Mouse (Mus musculus) MEL (cell line): ENCODE measurements at regions not wholly inside any gene's neighbourhood (a gene's known extent, or its start where the extent isn't known, plus 50 kb on each side); places are given as distances from the start of the nearest gene placed in this dataset.

Experiments
- DNase-seq: peaks from one replicate; pipeline ENCODE4 v3.0.0; 2011; ENCODE audit warnings: low read depth, low spot score
- H3K27ac ChIP-seq: 2 replicates; pipeline ENCODE4 v1.5.1; 2012; ENCODE audit warnings: low read depth, mild to moderate bottlenecking, control low read depth, low read length, moderate library complexity; ENCODE audit not compliant: control insufficient read depth
- H3K27me3 ChIP-seq, 2 experiments: fragments of 150-350 bp in 1 of 2; sonication (generic) in 1 of 2; 2 replicates each; pipeline ENCODE4 v1.6.1; 2012; ENCODE audit warnings: low read length in 2 of 2, mild to moderate bottlenecking in 2 of 2, improper control_type of control experiment in 1 of 2, moderate library complexity in 1 of 2; ENCODE audit not compliant: insufficient read depth in 2 of 2, control insufficient read depth in 1 of 2
- H3K36me3 ChIP-seq, 2 experiments: 2 replicates each; pipeline ENCODE4 v1.6.1; 2012 to 2014; ENCODE audit warnings: low read length in 2 of 2, improper control_type of control experiment in 1 of 2, inconsistent platforms in 1 of 2, mild to moderate bottlenecking in 1 of 2; ENCODE audit not compliant: insufficient read depth in 2 of 2, control insufficient read depth in 1 of 2
- H3K4me1 ChIP-seq, 2 experiments: fragments of 150-350 bp in 1 of 2; sonication (generic) in 1 of 2; 2 replicates each; pipeline ENCODE4 v1.6.1; 2012; ENCODE audit warnings: low read length in 2 of 2, improper control_type of control experiment in 1 of 2, mild to moderate bottlenecking in 1 of 2; ENCODE audit not compliant: insufficient read depth in 2 of 2, control insufficient read depth in 1 of 2
- H3K4me3 ChIP-seq, 2 experiments: fragments of 150-350 bp in 1 of 2; sonication (generic) in 1 of 2; 2 replicates each; pipeline ENCODE4 v1.5.1; 2012; ENCODE audit warnings: low read depth in 2 of 2, low read length in 2 of 2, mild to moderate bottlenecking in 2 of 2, moderate library complexity in 2 of 2, control low read depth in 1 of 2, improper control_type of control experiment in 1 of 2; ENCODE audit not compliant: control insufficient read depth in 1 of 2, insufficient read depth in 1 of 2
- H3K79me2 ChIP-seq: 2 replicates; pipeline ENCODE4 v1.6.1; 2012; ENCODE audit warnings: mild to moderate bottlenecking, low read length, moderate library complexity; ENCODE audit not compliant: control insufficient read depth, poor library complexity, insufficient read depth
- H3K9ac ChIP-seq: 2 replicates; pipeline ENCODE4 v1.6.1; 2012; ENCODE audit warnings: low read depth, mild to moderate bottlenecking, control low read depth, low read length, moderate library complexity; ENCODE audit not compliant: control insufficient read depth, poor library complexity, severe bottlenecking
- H3K9me3 ChIP-seq: fragments of 150-350 bp; sonication (generic); replicated peaks from 2 replicates; pipeline ENCODE4 v1.6.1; 2012; ENCODE audit warnings: mild to moderate bottlenecking, low read length, improper control_type of control experiment, moderate library complexity; ENCODE audit not compliant: insufficient read depth
- CHD2 ChIP-seq: IDR thresholded peaks from 2 replicates; pipeline ENCODE4 v1.6.1; 2011; ENCODE audit warnings: low read length, improper control_type of control experiment
- CTCF ChIP-seq, 3 experiments: IDR thresholded peaks in 2 of 3; conservative IDR thresholded peaks in 1 of 3; 2 replicates each; pipeline ENCODE4 v1.5.1; 2011 to 2012; ENCODE audit warnings: low read length in 3 of 3, low read depth in 2 of 3, mild to moderate bottlenecking in 2 of 3, improper control_type of control experiment in 1 of 3, inconsistent platforms in 1 of 3, mixed read lengths in 1 of 3, moderate library complexity in 1 of 3; ENCODE audit not compliant: control insufficient read depth in 1 of 3, insufficient read depth in 1 of 3, poor library complexity in 1 of 3, severe bottlenecking in 1 of 3
- HCFC1 ChIP-seq: IDR thresholded peaks from 2 replicates; pipeline ENCODE4 v1.6.1; 2012; ENCODE audit warnings: low read depth, mild to moderate bottlenecking, inconsistent platforms, low read length, improper control_type of control experiment, moderate library complexity
- JUND ChIP-seq: IDR thresholded peaks from 2 replicates; pipeline ENCODE4 v1.6.1; 2011; ENCODE audit warnings: low read depth, mild to moderate bottlenecking, improper control_type of control experiment, low read length
- KAT2A ChIP-seq: conservative IDR thresholded peaks from 2 replicates; pipeline ENCODE4 v1.6.1; 2012; ENCODE audit warnings: low read depth, low read length, improper control_type of control experiment, inconsistent platforms
- MAFK ChIP-seq: IDR thresholded peaks from 2 replicates; pipeline ENCODE4 v1.6.1; 2011; ENCODE audit warnings: low read depth, mild to moderate bottlenecking, low read length, improper control_type of control experiment, borderline replicate concordance
- MAX ChIP-seq: IDR thresholded peaks from 2 replicates; pipeline ENCODE4 v1.6.1; 2011; ENCODE audit warnings: low read length, improper control_type of control experiment
- MAZ ChIP-seq: IDR thresholded peaks from 2 replicates; pipeline ENCODE4 v1.6.1; 2012; ENCODE audit warnings: low read depth, mild to moderate bottlenecking, inconsistent platforms, low read length, improper control_type of control experiment
- MEF2A ChIP-seq: IDR thresholded peaks from 2 replicates; pipeline ENCODE4 v1.6.1; 2014; ENCODE audit warnings: low read depth, mild to moderate bottlenecking, inconsistent platforms, low read length, improper control_type of control experiment; ENCODE audit not compliant: poor library complexity, insufficient replicate concordance, severe bottlenecking; ENCODE audit errors: extremely low read depth
- MXI1 ChIP-seq: IDR thresholded peaks from 2 replicates; pipeline ENCODE4 v1.6.1; 2011; ENCODE audit warnings: mild to moderate bottlenecking, low read depth, low read length, improper control_type of control experiment
- MYC ChIP-seq: IDR thresholded peaks from 2 replicates; pipeline ENCODE4 v1.6.1; 2011; ENCODE audit warnings: low read depth, mild to moderate bottlenecking, low read length, improper control_type of control experiment, moderate library complexity
- POLR2A ChIP-seq, 2 experiments: IDR thresholded peaks; 2 replicates each; pipeline ENCODE4 v1.6.1; 2011 to 2012; ENCODE audit warnings: low read length in 2 of 2, mild to moderate bottlenecking in 2 of 2, control low read depth in 1 of 2, improper control_type of control experiment in 1 of 2, low read depth in 1 of 2, moderate library complexity in 1 of 2; ENCODE audit not compliant: control insufficient read depth in 1 of 2, insufficient read depth in 1 of 2, poor library complexity in 1 of 2
- POLR2AphosphoS5 ChIP-seq: IDR thresholded peaks from 2 replicates; pipeline ENCODE4 v1.6.1; 2012; ENCODE audit warnings: low read depth, borderline replicate concordance, mild to moderate bottlenecking, inconsistent platforms, low read length, moderate library complexity, mixed read lengths
- RAD21 ChIP-seq: IDR thresholded peaks from 2 replicates; pipeline ENCODE4 v1.6.1; 2011; ENCODE audit warnings: mild to moderate bottlenecking, low read depth, low read length, improper control_type of control experiment
- USF1 ChIP-seq: IDR thresholded peaks from 2 replicates; pipeline ENCODE4 v1.6.1; 2014; ENCODE audit warnings: low read depth, mild to moderate bottlenecking, inconsistent platforms, low read length, improper control_type of control experiment, moderate library complexity
- USF2 ChIP-seq, 2 experiments: IDR thresholded peaks; 2 replicates each; pipeline ENCODE4 v1.6.1; 2011 to 2012; ENCODE audit warnings: improper control_type of control experiment in 2 of 2, low read length in 2 of 2, borderline replicate concordance in 1 of 2, inconsistent platforms in 1 of 2, low read depth in 1 of 2, mild to moderate bottlenecking in 1 of 2; ENCODE audit not compliant: insufficient read depth in 1 of 2
- ZMIZ1 ChIP-seq: IDR thresholded peaks from 2 replicates; pipeline ENCODE4 v1.6.1; 2012; ENCODE audit warnings: low read depth, mild to moderate bottlenecking, inconsistent platforms, low read length, improper control_type of control experiment, moderate library complexity
- ZNF384 ChIP-seq: IDR thresholded peaks from 2 replicates; pipeline ENCODE4 v1.6.1; 2012; ENCODE audit warnings: low read depth, mild to moderate bottlenecking, inconsistent platforms, low read length, improper control_type of control experiment

- Histone ChIP-seq H3K79me2 (no peaks in the 10 kb centered on the region), H3K27ac (no peak overlapping the region), H3K9me3 (no peaks in the 10 kb centered on the region), H3K27me3 (no peaks in the 10 kb centered on the region), H3K4me3 (no peak overlapping the region), H3K36me3 (no peaks in the 10 kb centered on the region), H3K4me1 (no peaks in the 10 kb centered on the region), H3K9ac (no peak overlapping the region)
- TF ChIP-seq CHD2 (no peak), RAD21 (no peak), HCFC1 (no peak), POLR2A (IDR thresholded peaks at IDR 0.05; ENCODE audit: control insufficient read depth in 1 of 2, insufficient read depth in 1 of 2, low read depth in 1 of 2, low read length in 2 of 2, poor library complexity in 1 of 2) (no peak), ZNF384 (no peak), MYC (no peak), USF2 (IDR thresholded peaks at IDR 0.05; ENCODE audit: borderline replicate concordance in 1 of 2, insufficient read depth in 1 of 2, low read depth in 1 of 2, low read length in 2 of 2) (no peak), MAFK (no peak), ZMIZ1 (no peak)
- DNase-seq: no peak
Observed at GRCm38 (mm10) chr3:137146062-137146461, 194.8 kb upstream of the Emcn start.

DNA sequence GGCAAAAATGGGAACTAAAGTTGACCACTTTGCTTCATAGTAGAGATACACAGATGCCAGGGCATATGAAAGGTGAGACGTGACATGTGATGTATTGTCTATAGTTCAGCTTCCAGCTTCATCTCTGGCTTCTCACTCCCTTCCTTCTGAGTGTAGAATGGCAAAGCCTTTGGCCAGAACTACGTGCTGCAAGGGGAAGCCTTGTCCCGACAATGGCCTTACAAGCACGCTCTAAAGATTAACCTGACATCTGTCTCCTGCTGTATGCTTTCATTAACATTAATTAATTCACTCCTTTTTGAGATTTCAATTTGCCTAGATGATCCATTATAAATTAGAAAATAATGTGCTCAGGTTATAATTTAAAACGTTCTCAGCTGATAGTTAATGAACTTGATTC lies 193.5 kb upstream of the Emcn start:
- no peak overlapping the region for H3K4me3 ChIP-seq
- H3K9ac ChIP-seq: no peak overlapping the region
- H3K4me1 ChIP-seq: no peaks in the 10 kb centered on the region
- H3K79me2 ChIP-seq: no peaks in the 10 kb centered on the region
- H3K36me3 ChIP-seq: no peaks in the 10 kb centered on the region
- DNase-seq: no peak
- no peak overlapping the region for H3K27ac ChIP-seq
- H3K9me3 ChIP-seq: no peaks in the 10 kb centered on the region
- no peaks in the 10 kb centered on the region for H3K27me3 ChIP-seq
- TF ChIP-seq CTCF (IDR thresholded peaks at IDR 0.05 in 2 of 3, conservative IDR thresholded peaks at IDR 0.05 in 1 of 3; ENCODE audit: control insufficient read depth in 1 of 3, insufficient read depth in 1 of 3, low read depth in 2 of 3, low read length in 3 of 3, poor library complexity in 1 of 3, severe bottlenecking in 1 of 3) (no peak), MAX (no peak), MEF2A (no peak), MXI1 (no peak), USF1 (no peak), JUND (no peak)

DNA sequence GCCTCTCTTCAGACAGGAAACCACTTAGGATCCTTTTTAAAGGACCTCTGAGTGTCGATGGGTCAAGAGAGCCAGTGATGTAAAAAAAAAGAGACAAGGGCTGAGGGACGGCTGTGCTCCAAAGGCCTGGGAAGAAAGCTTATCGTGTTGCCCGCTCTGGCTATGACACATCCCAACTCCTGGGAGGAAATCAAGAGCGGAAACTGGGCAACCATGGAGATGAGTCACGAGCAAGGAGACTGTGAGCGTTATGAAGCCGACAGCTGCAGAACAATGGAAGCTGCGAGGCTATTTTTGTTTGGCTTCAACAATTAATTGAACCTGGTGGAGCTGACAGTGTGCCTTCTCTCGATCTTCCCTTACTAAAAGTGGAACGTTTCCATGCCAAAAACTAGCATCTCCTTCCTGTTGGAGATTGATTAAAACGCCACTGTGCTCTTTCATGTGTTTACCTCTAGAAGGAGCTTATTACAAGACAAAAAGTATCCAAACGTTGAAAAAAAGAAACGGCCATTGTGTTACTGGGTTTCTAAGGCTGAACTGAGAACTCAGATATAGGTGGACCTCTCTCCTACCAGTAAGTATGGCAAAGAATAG lies 190.4 kb upstream of the Emcn start:
- Histone ChIP-seq H3K79me2 (no peaks in the 10 kb centered on the region), H3K4me1 (no peaks in the 10 kb centered on the region), H3K9me3 (no peaks in the 10 kb centered on the region), H3K9ac (no peak overlapping the region), H3K27ac (no peak overlapping the region), H3K4me3 (no peak overlapping the region), H3K36me3 (no peaks in the 10 kb centered on the region), H3K27me3 (no peaks in the 10 kb centered on the region)
- TF ChIP-seq POLR2AphosphoS5 (no peak), MAZ (no peak), KAT2A (no peak), CTCF (IDR thresholded peaks at IDR 0.05 in 2 of 3, conservative IDR thresholded peaks at IDR 0.05 in 1 of 3; ENCODE audit: control insufficient read depth in 1 of 3, insufficient read depth in 1 of 3, low read depth in 2 of 3, low read length in 3 of 3, poor library complexity in 1 of 3, severe bottlenecking in 1 of 3) (no peak)
- no peak for DNase-seq
